Mouse (Mus musculus) spleen, postnatal 0 days (tissue): ENCODE results near the gene Samd13. TPM values are rescaled to one million over a fixed set of nuclear protein-coding genes. Genes with fewer than 3 reads are reported as not detected.

Experiments used
- polyA plus RNA-seq: library from polyadenylated mRNA; unstranded; fragments of >200 nt; fragmentation: Nextera tagmentation; extraction: Ambion mirVana; gene quantifications from 2 replicates; pipeline ENCODE4 v1.2.1, GENCODE M21; 2015

Gene Samd13
- polyA plus RNA-seq = 0.76 and 0.77 TPM in 2 replicates

GRCm38 (mm10) chr3:146684811-146685675, at the start of gene Samd13:
TSS of gene Samd13 (minus strand) at chr3:146685592.

DNA sequence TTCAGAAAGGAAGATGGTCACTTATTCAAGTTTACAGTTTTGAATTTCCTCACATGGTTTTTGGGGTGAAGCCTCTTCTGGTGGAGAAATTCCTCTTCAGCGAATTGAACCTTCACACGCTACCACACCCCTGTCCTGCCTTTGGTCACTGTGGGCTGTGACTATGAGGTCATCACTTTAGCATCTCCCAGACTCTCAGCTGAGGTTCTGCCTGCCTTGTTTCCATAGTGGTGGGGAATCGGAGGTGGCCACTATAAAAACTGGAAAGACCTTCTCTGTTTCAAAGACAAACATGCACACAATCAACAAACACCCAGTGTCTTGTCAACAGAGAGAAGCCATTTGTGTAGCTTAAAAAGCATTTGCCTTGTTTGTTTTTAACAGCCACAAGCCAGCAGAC, 34.2 kb downstream of the Samd13 start, which contains the start of gene 4930503B20Rik:
TSS of gene 4930503B20Rik (minus strand) at position 101 of the 400 bp plus-strand sequence.

DNA sequence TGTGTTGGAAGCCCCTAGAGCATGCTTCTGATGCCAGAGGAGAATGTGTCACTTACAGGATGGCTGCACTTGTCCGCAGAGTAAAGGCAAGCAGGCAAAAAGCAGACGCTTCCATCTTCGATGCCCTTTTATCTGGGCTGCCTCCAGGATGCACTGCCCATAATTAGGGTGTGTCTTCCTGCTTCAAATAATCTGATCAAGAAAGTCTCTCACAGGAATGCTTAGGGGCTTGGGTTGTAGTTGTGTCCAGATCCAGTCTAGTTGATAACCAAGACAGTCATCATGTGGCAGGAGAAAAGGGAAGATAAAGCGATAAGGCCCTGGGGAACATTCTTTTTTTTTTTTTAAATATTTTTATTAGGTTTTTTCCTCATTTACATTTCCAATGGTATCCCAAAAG, 69.9 kb downstream of the Samd13 start, which contains the start of gene Dnase2b:
TSS of gene Dnase2b (minus strand) at position 101 of the 400 bp plus-strand sequence.

Other genes with a start within 250 kb of the Samd13 start
- 6.1 and 9.7 TPM in 2 replicates for gene Ctbs, start 235.8 kb downstream of the Samd13 start, polyA plus RNA-seq
- 3.9 and 4.1 TPM in 2 replicates for gene Spata1, start 185.8 kb downstream of the Samd13 start, polyA plus RNA-seq
- 560 and 602 TPM in 2 replicates for gene Gng5, start 185.8 kb downstream of the Samd13 start, polyA plus RNA-seq
- gene Rpf1, start 164.2 kb downstream of the Samd13 start, polyA plus RNA-seq = 36.2 and 37.6 TPM in 2 replicates
- 0.07 and 0.11 TPM in 2 replicates for gene Uox, start 115.2 kb downstream of the Samd13 start, polyA plus RNA-seq
- 0.18 and 0.36 TPM in 2 replicates for gene Dnase2b, start 70.0 kb downstream of the Samd13 start, polyA plus RNA-seq
- gene 4930503B20Rik, start 34.3 kb downstream of the Samd13 start, polyA plus RNA-seq = 0.11 TPM in 1 of 2 replicates, not detected in the other
- 18.2 and 24.3 TPM in 2 replicates for gene Prkacb, start 127.4 kb upstream of the Samd13 start, polyA plus RNA-seq
- 1.2 and 1.4 TPM in 2 replicates for gene Ttll7, start 166.8 kb upstream of the Samd13 start, polyA plus RNA-seq